Mouse (Mus musculus): ENCODE results near the gene Rabl3. TPM values are rescaled to one million over a fixed set of nuclear protein-coding genes. Genes with fewer than 3 reads are reported as not detected.

Gene Rabl3
- total RNA-seq, 2 experiments from 2014 or later: 4.9 to 6.3 TPM

DNA sequence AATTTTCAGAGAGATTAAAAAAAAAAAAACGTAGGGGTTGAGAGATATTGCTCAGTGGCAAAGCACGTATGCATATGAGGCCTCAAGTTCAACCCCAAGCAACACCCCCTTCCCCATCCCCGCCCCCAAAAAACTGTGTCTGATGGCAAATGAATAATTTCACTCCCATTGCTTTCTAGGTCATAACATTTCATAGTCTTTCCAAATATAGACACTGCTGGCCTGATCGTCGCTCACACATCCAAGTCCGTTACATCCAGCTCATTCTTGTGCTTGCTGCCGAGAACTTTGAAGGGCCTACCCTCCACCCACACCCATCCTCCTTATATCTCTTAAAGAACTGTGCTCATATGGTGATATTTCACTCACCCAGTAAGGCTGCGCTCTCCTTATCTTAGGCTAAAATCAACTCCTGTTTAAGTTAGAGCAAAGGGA lies 45.5 kb downstream of the Rabl3 start:
- intact Hi-C loops (cut with DNase I): no loop called here
- DNase-seq: no peak

DNA sequence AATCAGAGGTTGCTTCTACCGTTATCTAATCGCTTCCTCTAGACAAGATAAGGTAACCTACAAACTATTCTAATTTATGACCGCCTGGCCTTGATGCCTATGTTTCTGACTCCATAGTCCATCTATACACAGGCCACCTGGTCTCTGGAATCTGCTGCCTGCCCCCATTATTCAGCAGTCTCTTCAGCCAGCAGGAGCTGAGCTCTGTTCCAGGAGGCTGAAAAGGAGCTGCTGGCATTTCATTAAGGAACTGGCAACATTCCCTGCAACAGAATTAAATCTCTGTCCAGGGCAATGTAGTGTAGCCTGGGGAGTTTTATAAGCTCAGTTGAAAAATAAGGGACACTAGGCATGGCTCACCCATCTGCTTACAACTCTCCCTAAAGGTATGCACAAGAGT lies 51.2 kb downstream of the Rabl3 start:
- intact Hi-C loops (cut with DNase I): no loop called here
- no peak for DNase-seq

DNA sequence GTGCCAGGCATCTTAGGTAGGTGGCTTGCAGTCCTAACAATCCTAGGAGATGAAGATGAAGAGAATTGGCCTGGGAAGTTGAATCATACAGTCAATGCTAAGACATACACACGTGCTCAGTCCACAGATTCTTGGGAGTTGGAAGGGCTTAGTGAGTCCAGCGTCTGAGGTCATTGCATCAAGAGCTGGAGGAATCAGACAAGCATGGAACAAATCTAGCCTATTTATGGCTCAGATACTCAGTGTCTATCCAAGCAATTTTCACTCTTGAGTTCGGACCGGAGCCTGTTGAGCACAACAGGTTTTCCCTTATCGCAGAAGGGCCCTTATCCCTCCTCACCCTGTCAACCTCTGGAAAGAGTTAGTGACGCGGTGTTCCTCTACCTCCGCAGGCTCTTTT lies 51.9 kb downstream of the Rabl3 start:
- intact Hi-C loops (cut with DNase I): no loop called here
- no peak for DNase-seq

GRCm38 (mm10) chr16:37597412-37597811 lies 57.7 kb downstream of the Rabl3 start:
- DNase-seq: no peak
- intact Hi-C loops (cut with DNase I): no loop called here

DNA sequence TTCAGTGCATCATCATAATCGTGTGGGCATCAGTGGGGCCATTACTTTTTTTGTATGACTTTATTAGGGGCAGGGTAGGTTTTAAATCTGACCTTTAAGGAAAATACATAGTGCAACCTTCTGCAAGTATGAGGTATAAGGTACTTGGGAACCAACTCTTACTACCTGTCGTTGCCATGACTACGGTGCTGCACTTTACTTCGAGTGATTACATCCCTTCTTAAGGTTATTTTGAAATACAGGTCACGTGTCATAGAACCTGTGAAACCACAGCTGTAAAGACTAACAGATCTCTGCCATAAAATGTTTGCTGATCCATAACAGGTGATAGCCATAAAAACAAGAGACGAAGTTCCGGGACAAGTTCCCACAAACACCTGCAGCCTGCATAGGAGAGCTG lies 58.8 kb downstream of the Rabl3 start:
- no peak for DNase-seq
- intact Hi-C loops (cut with DNase I): no loop called here

DNA sequence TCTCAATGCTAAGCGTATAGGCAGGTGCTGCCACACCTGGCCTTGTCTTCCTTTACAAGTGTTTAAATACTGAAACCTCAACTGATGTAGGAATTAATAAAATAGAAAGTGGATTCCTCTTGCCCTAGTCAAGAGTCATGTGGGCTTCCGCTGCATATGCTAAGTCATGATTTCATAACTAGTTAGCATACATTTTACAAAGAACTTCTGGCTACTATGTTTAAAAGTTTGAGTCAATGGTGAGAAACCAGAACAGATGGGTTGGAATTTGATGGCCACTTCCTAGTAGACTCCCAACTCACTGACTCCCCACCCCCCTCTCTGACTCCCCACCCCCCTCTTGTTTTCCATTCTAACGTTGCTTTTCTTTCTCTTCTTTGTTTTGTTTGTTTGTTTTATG lies 59.6 kb downstream of the Rabl3 start:
- no peak for DNase-seq
- intact Hi-C loops (cut with DNase I): no loop called here

GRCm38 (mm10) chr16:37603431-37603830 lies 63.7 kb downstream of the Rabl3 start:
- no peak for DNase-seq
- intact Hi-C loops (cut with DNase I): no loop called here

DNA sequence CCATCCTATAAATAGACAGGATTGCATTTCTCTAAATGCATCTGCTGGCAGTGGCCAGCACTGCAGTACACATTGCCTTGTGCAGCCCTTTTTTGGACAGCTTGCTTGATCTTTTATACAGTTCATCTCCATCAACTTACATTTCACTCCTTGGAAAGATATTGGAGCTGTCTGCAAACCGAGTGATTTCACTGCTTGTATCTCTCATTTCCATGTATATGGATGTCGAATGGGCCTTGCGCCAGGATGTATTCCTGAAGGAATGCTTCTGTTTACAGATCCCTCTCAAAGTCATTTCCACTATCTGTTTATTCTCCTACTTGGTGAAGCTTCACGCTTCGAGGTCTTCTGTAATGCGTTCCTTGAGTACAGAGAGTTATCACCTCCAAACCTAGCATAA lies 64.6 kb downstream of the Rabl3 start:
- intact Hi-C loops (cut with DNase I): no loop called here
- DNase-seq: no peak

DNA sequence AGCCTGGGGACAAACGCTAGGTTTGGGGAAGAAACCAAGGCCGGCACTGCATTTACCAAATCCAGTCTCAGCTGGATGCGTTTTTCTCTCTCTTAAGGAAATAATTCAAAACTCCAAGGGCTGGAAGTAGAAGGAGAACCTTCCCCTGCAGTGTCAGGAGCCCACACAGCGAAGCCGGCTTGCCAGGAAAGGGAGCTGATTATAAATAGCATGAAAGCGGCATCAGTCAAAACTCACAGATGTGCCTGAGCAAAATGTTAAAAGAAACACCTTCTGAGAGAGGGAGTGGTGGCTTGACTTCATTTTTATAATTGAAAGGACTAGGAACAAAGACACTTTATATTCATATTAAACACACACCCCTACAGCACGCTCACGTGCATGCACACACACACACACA lies 70.6 kb downstream of the Rabl3 start:
- no peak for DNase-seq
- intact Hi-C loops (cut with DNase I): no loop called here

- no peak for DNase-seq
- intact Hi-C loops (cut with DNase I): no loop called here
Measured at GRCm38 (mm10) chr16:37611072-37611471, 71.4 kb downstream of the Rabl3 start.

DNA sequence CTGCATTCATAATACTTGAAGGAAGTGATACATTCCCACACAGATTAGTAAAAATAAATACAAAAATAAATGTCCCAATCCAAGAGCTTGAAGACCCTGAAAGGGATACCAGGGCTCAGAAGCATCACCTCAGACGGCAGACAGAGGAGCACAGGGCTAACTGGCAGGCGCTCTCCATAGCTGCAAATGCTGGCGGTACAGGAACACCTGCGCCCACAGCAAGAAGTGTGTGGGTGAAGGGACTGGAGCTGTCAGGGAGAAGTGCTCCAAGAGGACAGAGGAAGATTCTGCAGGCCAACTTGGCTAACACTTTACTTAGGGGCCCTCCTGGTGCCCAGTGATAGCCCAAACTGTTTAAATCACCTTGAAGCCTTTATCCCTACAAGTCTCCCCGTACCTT lies 72.3 kb downstream of the Rabl3 start:
- intact Hi-C loops (cut with DNase I): no loop called here
- no peak for DNase-seq

GRCm38 (mm10) chr16:37614540-37614939 lies 74.9 kb downstream of the Rabl3 start:
- no peak for DNase-seq
- intact Hi-C loops (cut with DNase I): no loop called here

- no peak for DNase-seq
- intact Hi-C loops (cut with DNase I): no loop called here
Measured at GRCm38 (mm10) chr16:37615429-37615828, 75.7 kb downstream of the Rabl3 start.

- intact Hi-C loops (cut with DNase I): no loop called here
- DNase-seq: no peak
Measured at GRCm38 (mm10) chr16:37616104-37616503, 76.4 kb downstream of the Rabl3 start.

GRCm38 (mm10) chr16:37617695-37618094 lies 78.0 kb downstream of the Rabl3 start:
- intact Hi-C loops (cut with DNase I): no loop called here
- no peak for DNase-seq

Other genes with a start within 250 kb of the Rabl3 start
- gene Stxbp5l, start 154.9 kb upstream of the Rabl3 start, total RNA-seq (2021): under 1 TPM in 1 of 2 experiments, not detected in 1; 0.15 TPM
- 1 to 10 TPM; 6.2 to 7.0 TPM for gene Gtf2e1, start 96 bp upstream of the Rabl3 start, total RNA-seq (2021)
- gene Hgd, start 40.3 kb downstream of the Rabl3 start, total RNA-seq (2021): not detected
- gene Ndufb4, start 114.6 kb downstream of the Rabl3 start, total RNA-seq (2021): 100 to 1,000 TPM; 178 to 186 TPM
- gene Fstl1, start 237.0 kb downstream of the Rabl3 start, total RNA-seq (2021): 10 to 100 TPM; 60.2 to 70.4 TPM

Data from gastrocnemius, postnatal 36 days (tissue).